Mouse (Mus musculus): ENCODE results near the gene Asprv1. TPM values are rescaled to one million over a fixed set of nuclear protein-coding genes. Genes with fewer than 3 reads are reported as not detected.

Asprv1 gene
- polyA plus RNA-seq, 1 experiment from 2014 or later, result 378 TPM

DNA sequence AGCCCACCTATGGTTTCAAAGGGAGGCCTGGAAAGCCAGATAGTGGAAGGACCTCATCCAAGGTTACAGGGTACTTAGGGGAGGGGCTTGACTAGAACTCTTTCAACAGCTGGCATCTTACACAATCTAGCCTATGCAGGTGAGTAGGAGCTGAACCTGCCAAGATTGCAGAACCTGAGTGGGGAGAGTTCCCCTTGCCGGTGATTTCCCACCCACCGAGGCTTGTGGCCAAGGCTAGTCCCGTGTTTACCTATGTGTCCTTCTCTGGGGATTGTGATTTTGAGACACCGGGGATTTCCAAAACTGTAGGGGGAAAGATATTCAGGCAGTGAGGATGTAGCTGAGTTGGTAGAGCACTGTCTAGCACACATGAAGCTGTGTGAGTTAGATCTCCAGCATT is 12.7 kb upstream of the Asprv1 start:
- Histone ChIP-seq H3K36me3 (no peaks in the 10 kb centered on the region), H3K4me2 (replicated peaks) (no peak overlapping the region), H3K9ac (no peak overlapping the region), H3K4me1 (no peaks in the 10 kb centered on the region), H3K9me3 (replicated peaks) (no peaks in the 10 kb centered on the region), H3K27me3 (no peaks in the 10 kb centered on the region), H3K27ac (replicated peaks) (no peak overlapping the region), H3K4me3 (replicated peaks) (no peak overlapping the region)
- no peak for ATAC-seq (ENCODE audit: insufficient number of reproducible peaks, low FRiP score, low TSS enrichment, low read depth)
- 73% methylated on average over 4 of the region's 4 CpGs for WGBS

DNA sequence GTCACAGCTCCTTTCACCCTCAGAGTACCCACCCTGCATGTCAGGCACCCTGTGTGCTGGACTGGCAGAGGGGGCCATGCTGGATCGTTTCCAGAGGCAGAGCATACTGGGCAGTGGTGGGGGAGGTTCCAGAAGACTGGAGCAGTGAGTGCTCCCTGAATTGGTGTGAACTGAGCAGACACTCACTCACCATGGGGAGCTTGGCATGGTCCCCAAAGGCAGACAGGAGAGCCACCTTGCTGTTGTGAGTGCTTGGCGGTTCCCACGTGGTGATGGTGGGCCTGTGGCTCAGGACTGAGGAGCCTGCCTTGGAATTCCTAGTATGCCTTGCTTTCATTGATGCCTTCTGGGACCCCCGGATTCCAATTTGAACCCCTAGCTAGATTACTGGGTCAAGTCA is 4.8 kb upstream of the Asprv1 start:
- Histone ChIP-seq H3K4me3 (replicated peaks) (no peak overlapping the region), H3K4me2 (replicated peaks) (no peak overlapping the region)
- ATAC-seq (ENCODE audit: insufficient number of reproducible peaks, low FRiP score, low TSS enrichment, low read depth), result no peak

DNA sequence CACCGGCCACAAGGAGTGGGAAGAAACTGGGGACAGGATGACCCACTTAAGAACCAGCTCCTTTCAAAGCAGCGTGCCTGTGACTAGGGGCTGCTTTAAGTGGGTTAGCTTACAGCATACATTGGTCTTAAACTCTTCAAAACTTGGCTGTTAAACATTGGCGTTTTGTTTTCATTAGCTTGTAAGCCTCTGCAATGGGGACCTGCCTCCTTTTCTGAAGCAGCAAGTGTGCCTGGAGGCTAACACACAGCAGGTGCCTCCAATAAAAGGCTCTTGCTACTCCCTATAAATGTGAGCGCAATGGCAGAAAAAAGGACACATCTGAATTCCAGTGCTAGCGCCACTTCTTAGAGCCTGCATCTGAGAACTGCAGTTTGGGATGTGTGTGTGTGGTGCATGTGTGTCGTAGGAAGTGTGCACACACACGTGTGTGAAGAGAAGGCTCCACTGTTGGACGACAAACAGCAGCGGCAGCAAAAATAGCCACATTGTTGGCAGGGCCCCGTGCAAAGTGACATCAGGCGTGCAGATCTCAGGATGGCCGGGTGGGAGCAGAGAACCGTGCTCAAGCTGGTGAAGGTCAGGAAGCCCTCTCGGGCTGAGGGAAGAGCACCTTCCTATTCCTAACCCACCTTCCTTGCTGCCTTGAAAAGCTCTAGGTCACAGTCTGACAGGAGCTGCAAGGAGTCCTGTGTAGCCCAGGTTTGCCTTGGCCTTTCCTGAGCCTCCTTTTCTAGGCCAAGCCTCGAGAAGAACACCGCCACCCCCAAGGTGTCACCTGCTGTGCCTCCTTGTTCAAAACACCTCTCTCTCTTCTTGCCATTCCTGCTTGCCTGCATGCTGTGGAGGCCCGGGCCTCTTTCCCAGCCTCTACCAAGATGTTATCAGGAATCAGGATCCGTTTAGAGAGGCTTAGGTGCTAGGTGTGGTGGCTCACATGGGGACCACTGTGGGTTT is 3.6 kb upstream of the Asprv1 start:
- Histone ChIP-seq H3K36me3 (no peaks in the 10 kb centered on the region), H3K9ac (no peak overlapping the region), H3K4me2 (replicated peaks) (no peak overlapping the region), H3K4me1 (peaks cover 30% of the 10 kb centered on the region), H3K27me3 (no peaks in the 10 kb centered on the region), H3K9me3 (replicated peaks) (no peaks in the 10 kb centered on the region), H3K27ac (replicated peaks) (peak overlapping the region; percentile 8; the same call in 1 of the 2 replicates), H3K4me3 (replicated peaks) (no peak overlapping the region)
- 46% methylated on average over 18 of the region's 18 CpGs for WGBS
- ATAC-seq (ENCODE audit: insufficient number of reproducible peaks, low FRiP score, low TSS enrichment, low read depth), result no peak

More for the DNA sequence above, 4.8 kb upstream of the Asprv1 start:
- H3K9ac ChIP-seq, result no peak overlapping the region
- H3K9me3 ChIP-seq (replicated peaks), result no peaks in the 10 kb centered on the region
- peaks cover 23% of the 10 kb centered on the region for H3K4me1 ChIP-seq
- no peak overlapping the region for H3K27ac ChIP-seq (replicated peaks)
- H3K36me3 ChIP-seq, result no peaks in the 10 kb centered on the region
- 84% methylated on average over 4 of the region's 4 CpGs for WGBS
- H3K27me3 ChIP-seq, result no peaks in the 10 kb centered on the region

DNA sequence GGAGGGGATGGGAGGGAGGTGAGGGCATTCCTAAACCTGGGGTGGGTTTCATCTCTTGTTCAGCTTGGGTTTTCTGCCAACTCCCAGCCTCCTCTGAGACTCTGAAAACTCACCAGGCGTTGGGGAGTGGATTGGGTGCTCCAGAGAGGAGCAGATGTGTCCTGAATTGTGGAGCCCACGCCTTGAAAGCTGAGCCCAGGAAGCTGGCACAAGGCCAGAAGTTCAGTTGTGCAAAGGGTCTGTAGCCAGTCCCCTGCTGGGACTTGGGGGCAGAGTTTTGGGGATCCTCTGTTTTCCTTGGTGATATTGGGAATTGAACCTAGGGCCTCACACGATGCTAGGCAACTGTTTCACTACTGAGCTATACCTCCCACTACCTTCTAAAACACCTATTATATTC is 2.2 kb downstream of the Asprv1 start:
- Histone ChIP-seq H3K9me3 (replicated peaks) (no peaks in the 10 kb centered on the region), H3K27me3 (no peaks in the 10 kb centered on the region), H3K4me1 (0 out of 2 replicates have a peak, but pooled peaks cover 8% of the 10 kb centered on the region), H3K9ac (no peak overlapping the region), H3K36me3 (no peaks in the 10 kb centered on the region), H3K4me3 (replicated peaks) (no peak overlapping the region), H3K4me2 (replicated peaks) (no peak overlapping the region), H3K27ac (replicated peaks) (no peak overlapping the region)
- no peak for ATAC-seq (ENCODE audit: insufficient number of reproducible peaks, low FRiP score, low TSS enrichment, low read depth)
- 66% methylated on average over 3 of the region's 3 CpGs for WGBS

DNA sequence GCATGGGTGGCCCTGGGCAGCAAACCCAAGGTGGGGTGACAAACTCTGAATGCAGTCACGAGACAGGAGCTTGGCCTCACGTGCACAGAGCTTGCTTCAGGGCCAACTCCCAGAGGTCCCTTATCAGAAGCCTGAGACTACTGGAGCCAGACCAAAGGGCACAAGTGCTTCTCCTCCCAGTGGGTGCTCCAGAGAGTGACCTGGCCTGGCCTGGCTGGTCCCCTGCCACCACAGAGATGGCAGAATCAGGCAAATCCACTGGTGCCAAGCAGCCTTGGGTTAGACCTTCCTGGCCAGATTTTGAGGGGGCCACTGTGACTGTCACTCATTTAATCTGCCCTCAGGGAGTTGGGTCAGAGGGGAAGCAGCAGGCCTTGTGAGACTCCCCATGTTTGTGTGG is 8.5 kb downstream of the Asprv1 start:
- no peak overlapping the region for H3K4me3 ChIP-seq (replicated peaks)
- H3K9ac ChIP-seq, result no peak overlapping the region
- H3K36me3 ChIP-seq, result no peaks in the 10 kb centered on the region
- peaks cover 4% of the 10 kb centered on the region; the same call in 1 of the 2 replicates for H3K4me1 ChIP-seq
- H3K4me2 ChIP-seq (replicated peaks), result no peak overlapping the region
- no peak overlapping the region for H3K27ac ChIP-seq (replicated peaks)
- ATAC-seq (ENCODE audit: insufficient number of reproducible peaks, low FRiP score, low TSS enrichment, low read depth), result no peak
- H3K9me3 ChIP-seq (replicated peaks), result no peaks in the 10 kb centered on the region
- WGBS, result 64% methylated on average over 2 of the region's 2 CpGs
- H3K27me3 ChIP-seq, result no peaks in the 10 kb centered on the region

DNA sequence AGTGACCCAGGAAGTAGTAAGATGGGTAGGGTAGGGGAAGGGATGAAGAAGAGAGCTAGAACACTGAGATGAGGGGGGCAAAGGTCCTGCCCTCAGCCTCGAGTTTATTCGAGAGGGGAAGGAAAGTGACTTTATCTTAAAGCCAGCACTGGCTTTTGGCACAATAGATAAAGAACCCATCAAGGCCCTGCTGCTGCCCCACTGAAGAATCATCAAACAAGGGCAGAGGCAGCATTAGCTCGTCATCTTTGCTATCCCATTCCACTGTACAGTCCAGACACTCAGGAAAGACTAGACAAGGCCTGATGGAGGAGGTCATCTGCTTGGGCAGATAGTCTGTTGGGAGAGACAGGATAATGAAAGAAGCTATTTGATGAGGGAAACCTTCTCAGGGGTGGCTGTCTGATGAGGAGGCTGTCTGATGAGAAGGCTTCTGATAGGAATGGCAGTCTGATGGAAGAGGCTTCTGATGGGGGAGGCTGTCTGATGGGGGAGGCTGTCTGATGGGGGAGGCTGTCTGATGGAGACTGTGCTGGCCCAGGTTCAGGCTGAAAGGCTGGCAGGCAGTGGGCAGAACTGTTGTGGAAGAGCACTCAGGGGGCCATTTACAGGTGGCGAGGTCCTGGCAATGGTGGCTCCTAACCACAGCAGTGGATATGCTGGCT is 9.3 kb downstream of the Asprv1 start:
- no peak for ATAC-seq (ENCODE audit: insufficient number of reproducible peaks, low FRiP score, low TSS enrichment, low read depth)
- no peaks in the 10 kb centered on the region for H3K36me3 ChIP-seq
- no peaks in the 10 kb centered on the region for H3K9me3 ChIP-seq (replicated peaks)
- no peak overlapping the region for H3K4me3 ChIP-seq (replicated peaks)
- H3K4me2 ChIP-seq (replicated peaks), result no peak overlapping the region
- no peak overlapping the region for H3K9ac ChIP-seq
- H3K27ac ChIP-seq (replicated peaks), result peak overlapping the region; percentile 67
- 68% methylated on average over 4 of the region's 4 CpGs for WGBS
- H3K4me1 ChIP-seq, result peaks cover 4% of the 10 kb centered on the region; the same call in 1 of the 2 replicates
- H3K27me3 ChIP-seq, result no peaks in the 10 kb centered on the region

DNA sequence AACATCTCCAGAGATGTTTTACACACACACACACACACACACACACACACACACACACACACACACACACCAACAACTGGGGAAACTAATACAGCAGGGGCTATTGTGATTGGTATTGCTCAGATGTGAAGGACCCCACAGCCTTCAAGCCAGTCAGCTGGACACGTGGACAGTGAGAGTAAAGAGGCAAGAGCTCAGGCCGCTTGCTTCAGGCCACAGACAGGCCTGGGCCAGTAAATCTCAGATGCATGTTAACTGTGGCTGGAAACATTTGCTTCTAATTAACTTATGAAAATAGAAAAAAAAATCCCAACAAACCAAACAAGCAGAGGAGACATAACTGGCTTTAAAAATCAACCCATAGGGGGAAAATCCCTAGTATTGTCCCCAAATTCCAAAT is 9.9 kb downstream of the Asprv1 start:
- H3K36me3 ChIP-seq, result no peaks in the 10 kb centered on the region
- no peaks in the 10 kb centered on the region for H3K27me3 ChIP-seq
- no peak for ATAC-seq (ENCODE audit: insufficient number of reproducible peaks, low FRiP score, low TSS enrichment, low read depth)
- H3K4me3 ChIP-seq (replicated peaks), result no peak overlapping the region
- peak overlapping the region; percentile 67 for H3K27ac ChIP-seq (replicated peaks)
- H3K4me2 ChIP-seq (replicated peaks), result no peak overlapping the region
- H3K9ac ChIP-seq, result no peak overlapping the region
- no peaks in the 10 kb centered on the region for H3K9me3 ChIP-seq (replicated peaks)
- peaks cover 4% of the 10 kb centered on the region; the same call in 1 of the 2 replicates for H3K4me1 ChIP-seq
- WGBS, result 40% methylated on average over 2 of the region's 2 CpGs

DNA sequence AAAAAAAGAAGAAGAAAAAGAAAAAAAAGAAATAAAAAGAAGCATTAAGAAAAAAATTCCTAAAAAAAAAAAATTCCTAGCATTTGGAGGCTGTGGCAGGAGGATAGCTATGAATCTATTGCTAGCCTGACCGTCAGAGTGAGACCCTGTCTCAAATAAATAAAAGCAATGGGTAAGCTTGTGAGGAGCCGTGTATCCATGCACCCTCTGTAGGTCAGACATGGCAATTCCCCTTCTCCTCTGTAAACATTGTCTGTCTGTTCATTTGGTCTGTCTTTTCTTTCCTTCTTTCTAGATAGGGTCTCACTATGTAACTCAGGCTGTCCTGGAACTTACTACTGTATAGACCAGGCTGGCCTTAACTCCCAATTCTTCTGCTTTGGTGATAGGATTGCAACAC is 10.5 kb downstream of the Asprv1 start:
- no peak for ATAC-seq (ENCODE audit: insufficient number of reproducible peaks, low FRiP score, low TSS enrichment, low read depth)
- Histone ChIP-seq H3K4me1 (peaks cover 4% of the 10 kb centered on the region; the same call in 1 of the 2 replicates), H3K9me3 (replicated peaks) (no peaks in the 10 kb centered on the region), H3K4me2 (replicated peaks) (no peak overlapping the region), H3K27ac (replicated peaks) (peak overlapping the region; percentile 65), H3K4me3 (replicated peaks) (no peak overlapping the region), H3K36me3 (no peaks in the 10 kb centered on the region), H3K9ac (no peak overlapping the region), H3K27me3 (no peaks in the 10 kb centered on the region)
- 15% methylated on average over 2 of the region's 2 CpGs for WGBS

DNA sequence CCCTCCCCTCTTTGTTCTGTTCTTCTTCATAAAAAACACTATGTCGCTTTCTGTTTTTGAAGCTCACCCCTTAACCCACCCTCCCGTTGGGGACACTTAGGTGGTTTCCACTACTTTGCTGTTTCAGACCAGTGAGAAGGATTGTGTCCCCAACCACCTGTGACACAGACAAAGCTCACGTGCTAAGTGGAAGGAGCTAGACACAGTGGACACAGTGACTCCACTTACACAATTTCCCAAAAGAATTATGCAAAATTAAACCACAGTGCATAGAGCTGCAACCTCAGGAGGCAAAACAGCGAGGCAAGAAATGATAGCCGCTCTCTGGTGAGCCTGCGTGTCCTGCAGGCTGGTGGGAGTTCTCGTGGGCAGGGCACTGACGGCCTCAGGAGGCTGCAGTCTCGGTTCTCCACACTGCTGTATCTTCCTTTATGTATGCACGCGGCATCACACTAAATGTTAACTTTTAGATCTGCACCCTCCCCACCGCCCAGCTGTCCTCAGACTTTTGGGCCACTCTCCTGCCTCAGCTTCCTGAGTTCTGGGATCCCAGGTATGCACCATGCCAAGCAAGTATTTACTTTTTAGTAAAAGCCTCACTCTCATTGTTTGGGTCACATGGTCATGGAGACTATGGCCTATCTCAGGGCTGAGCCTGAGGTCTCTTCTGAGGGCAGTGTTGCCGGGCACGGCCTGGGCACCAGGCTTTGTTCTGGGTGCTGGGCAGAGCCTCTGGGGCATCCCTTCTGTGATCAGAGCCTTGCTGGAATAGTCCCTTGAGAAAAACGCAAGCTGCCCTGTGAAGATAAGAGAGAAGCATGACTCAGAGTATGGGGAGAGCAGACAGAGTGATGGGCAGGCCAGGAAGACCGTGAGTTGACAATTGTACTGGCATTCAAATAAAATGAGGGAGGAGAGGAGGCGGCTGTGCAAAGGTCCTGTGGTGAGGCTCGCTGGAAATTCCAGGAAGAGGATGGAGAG is 11.5 kb downstream of the Asprv1 start:
- no peak overlapping the region for H3K27ac ChIP-seq (replicated peaks)
- H3K27me3 ChIP-seq, result no peaks in the 10 kb centered on the region
- no peak for ATAC-seq (ENCODE audit: insufficient number of reproducible peaks, low FRiP score, low TSS enrichment, low read depth)
- H3K36me3 ChIP-seq, result no peaks in the 10 kb centered on the region
- H3K9me3 ChIP-seq (replicated peaks), result no peaks in the 10 kb centered on the region
- H3K4me1 ChIP-seq, result peaks cover 4% of the 10 kb centered on the region; the same call in 1 of the 2 replicates
- no peak overlapping the region for H3K4me2 ChIP-seq (replicated peaks)
- 82% methylated on average over 18 of the region's 18 CpGs for WGBS
- H3K9ac ChIP-seq, result no peak overlapping the region
- no peak overlapping the region for H3K4me3 ChIP-seq (replicated peaks)

DNA sequence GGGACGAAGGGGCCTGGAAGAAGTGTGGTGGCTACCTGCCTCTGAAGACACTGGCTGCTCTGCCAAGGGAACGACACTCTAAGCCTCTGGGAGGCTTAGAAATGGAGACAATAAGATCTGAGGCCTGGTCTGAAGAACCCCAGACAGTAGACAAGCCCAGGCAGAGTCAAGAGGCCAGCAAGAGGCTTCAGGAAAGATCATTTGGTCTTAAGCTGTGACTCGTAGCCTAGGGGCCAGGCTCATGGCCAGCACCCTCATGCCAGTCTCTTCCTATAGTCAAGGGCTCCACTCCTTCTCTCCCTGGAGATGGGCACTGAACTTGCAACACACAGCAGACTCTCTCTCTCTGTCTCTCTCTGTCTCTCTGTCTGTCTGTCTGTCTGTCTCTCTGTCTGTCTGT is 12.2 kb downstream of the Asprv1 start:
- H3K36me3 ChIP-seq, result no peaks in the 10 kb centered on the region
- ATAC-seq (ENCODE audit: insufficient number of reproducible peaks, low FRiP score, low TSS enrichment, low read depth), result no peak
- H3K9me3 ChIP-seq (replicated peaks), result no peaks in the 10 kb centered on the region
- 68% methylated on average over 3 of the region's 3 CpGs for WGBS
- H3K4me1 ChIP-seq, result peaks cover 4% of the 10 kb centered on the region; the same call in 1 of the 2 replicates
- H3K27ac ChIP-seq (replicated peaks), result no peak overlapping the region
- H3K9ac ChIP-seq, result no peak overlapping the region
- H3K4me2 ChIP-seq (replicated peaks), result no peak overlapping the region
- no peak overlapping the region for H3K4me3 ChIP-seq (replicated peaks)
- H3K27me3 ChIP-seq, result no peaks in the 10 kb centered on the region

All from embryonic facial prominence, embryonic 15.5 days (tissue).